Mouse (Mus musculus): Measurements from ENCODE around the gene Tep1. TPM values are rescaled to one million over a fixed set of nuclear protein-coding genes. Genes with fewer than 3 reads are reported as not detected.

Tep1 gene
- 3.6 and 4.7 TPM in 2 replicates for polyA plus RNA-seq (2012; rRNA removed)

GRCm38 (mm10) chr14:50869889-50870804, at the start of gene Tep1:
Gene Tep1 (minus strand): TSS chr14:50870560.

GRCm38 (mm10) chr14:50897374-50897765, 27.0 kb upstream of the Tep1 start, which contains the start of gene Klhl33:
Gene Klhl33 (minus strand): TSS chr14:50897507.

GRCm38 (mm10) chr14:50807487-50808072, 62.8 kb downstream of the Tep1 start, which contains the start of the genes Ccnb1ip1 and Parp2:
Gene Ccnb1ip1 (minus strand): TSS chr14:50807732.
Gene Parp2 (plus strand): TSS chr14:50807841.

GRCm38 (mm10) chr14:50785251-50785637, 85.1 kb downstream of the Tep1 start, which contains the start of gene Ttc5:
Gene Ttc5 (minus strand): TSS chr14:50785519.

Other genes starting within 250 kb of the Tep1 start
- gene Olfr745, start 231.2 kb downstream of the Tep1 start, polyA plus RNA-seq (2012; rRNA removed) = not detected in 2 replicates
- gene Olfr746, start 223.5 kb downstream of the Tep1 start, polyA plus RNA-seq (2012; rRNA removed) = not detected in 2 replicates
- gene Olfr747, start 177.4 kb downstream of the Tep1 start, polyA plus RNA-seq (2012; rRNA removed) = not detected in 2 replicates
- not detected in 2 replicates for gene Olfr748, start 163.2 kb downstream of the Tep1 start, polyA plus RNA-seq (2012; rRNA removed)
- not detected in 2 replicates for gene Olfr749, start 125.5 kb downstream of the Tep1 start, polyA plus RNA-seq (2012; rRNA removed)
- 110 and 120 TPM in 2 replicates for gene Ttc5, start 85.0 kb downstream of the Tep1 start, polyA plus RNA-seq (2012; rRNA removed)
- 0.05 TPM in 1 of 2 replicates, not detected in the other for gene Ccnb1ip1, start 62.8 kb downstream of the Tep1 start, polyA plus RNA-seq (2012; rRNA removed)
- gene Parp2, start 62.7 kb downstream of the Tep1 start, polyA plus RNA-seq (2012; rRNA removed) = 64.8 and 70.7 TPM in 2 replicates
- 2.2 and 2.5 TPM in 2 replicates for gene Klhl33, start 26.9 kb upstream of the Tep1 start, polyA plus RNA-seq (2012; rRNA removed)
- 104 and 110 TPM in 2 replicates for gene Osgep, start 54.3 kb upstream of the Tep1 start, polyA plus RNA-seq (2012; rRNA removed)
- 136 and 142 TPM in 2 replicates for gene Apex1, start 54.4 kb upstream of the Tep1 start, polyA plus RNA-seq (2012; rRNA removed)
- gene Pip4p1, start 60.3 kb upstream of the Tep1 start, polyA plus RNA-seq (2012; rRNA removed) = 154 and 167 TPM in 2 replicates
- gene Pnp, start 60.5 kb upstream of the Tep1 start, polyA plus RNA-seq (2012; rRNA removed) = 20.7 and 23.4 TPM in 2 replicates
- 18.3 and 19.4 TPM in 2 replicates for gene Gm49342, start 74.0 kb upstream of the Tep1 start, polyA plus RNA-seq (2012; rRNA removed)
- gene Pnp2, start 85.4 kb upstream of the Tep1 start, polyA plus RNA-seq (2012; rRNA removed) = 0.56 and 0.95 TPM in 2 replicates
- gene Rnase10, start 137.2 kb upstream of the Tep1 start, polyA plus RNA-seq (2012; rRNA removed) = 0.06 TPM in 1 of 2 replicates, not detected in the other
- not detected in 2 replicates for gene Rnase9, start 171.3 kb upstream of the Tep1 start, polyA plus RNA-seq (2012; rRNA removed)
- not detected in 2 replicates for gene Rnase11, start 179.6 kb upstream of the Tep1 start, polyA plus RNA-seq (2012; rRNA removed)
- not detected in 2 replicates for gene Rnase12, start 187.1 kb upstream of the Tep1 start, polyA plus RNA-seq (2012; rRNA removed)
- gene Olfr750, start 203.9 kb upstream of the Tep1 start, polyA plus RNA-seq (2012; rRNA removed) = 0.03 and 0.06 TPM in 2 replicates
- gene Rnase4, start 220.5 kb upstream of the Tep1 start, polyA plus RNA-seq (2012; rRNA removed) = 20.0 and 20.9 TPM in 2 replicates
- gene Ang, start 220.6 kb upstream of the Tep1 start, polyA plus RNA-seq (2012; rRNA removed) = 5.3 and 5.4 TPM in 2 replicates
- gene Eddm3b, start 243.9 kb upstream of the Tep1 start, polyA plus RNA-seq (2012; rRNA removed) = not detected in 2 replicates

Data from central nervous system, embryonic 18 days (tissue).